Mouse (Mus musculus): ENCODE results near the gene Soga3. TPM values are rescaled to one million over a fixed set of nuclear protein-coding genes. Genes with fewer than 3 reads are reported as not detected.

The Soga3 gene
- not detected in 2 replicates for polyA plus RNA-seq (2012; ENCODE audit: insufficient read depth, insufficient read length, low replicate concordance, missing spikeins)

GRCm38 (mm10) chr10:29143566-29144335, at the start of gene Soga3:
TSS of gene Soga3 (plus strand) at chr10:29143839.
- no peak for TF ChIP-seq CTCF (IDR thresholded peaks at IDR 0.05; ENCODE audit: insufficient read depth, low read depth, low read length)
- TF ChIP-seq POLR2A (IDR thresholded peaks at IDR 0.05; ENCODE audit: insufficient read depth, low read depth, low read length): 0 out of 2 replicates have a peak, but pooled peaks have one; percentile 11
- under 1% methylated on average over 34 of the region's 34 CpGs for WGBS

GRCm38 (mm10) chr10:29106962-29107361, 36.7 kb upstream of the Soga3 start:
- Histone ChIP-seq H3K27ac (ENCODE audit: insufficient read depth, low read depth, low read length) (no peak overlapping the region), H3K4me3 (ENCODE audit: insufficient read depth, low read depth, low read length) (no peak overlapping the region), H3K4me1 (ENCODE audit: control insufficient read depth, insufficient read depth, low read length) (no peaks in the 10 kb centered on the region)
- TF ChIP-seq CTCF (IDR thresholded peaks at IDR 0.05; ENCODE audit: insufficient read depth, low read depth, low read length) (no peak), POLR2A (IDR thresholded peaks at IDR 0.05; ENCODE audit: insufficient read depth, low read depth, low read length) (no peak)
- WGBS: 15% methylated on average over 4 of the region's 4 CpGs

More at GRCm38 (mm10) chr10:29143566-29144335, at the start of gene Soga3:
- peak within 1 kb of the TSS; percentile 64 for H3K4me3 ChIP-seq (ENCODE audit: insufficient read depth, low read depth, low read length)
- H3K27ac ChIP-seq (ENCODE audit: insufficient read depth, low read depth, low read length): peak within 1 kb of the TSS; percentile 76
- H3K4me1 ChIP-seq (ENCODE audit: control insufficient read depth, insufficient read depth, low read length): no peaks in the 10 kb centered on the region

- Histone ChIP-seq H3K4me3 (ENCODE audit: insufficient read depth, low read depth, low read length) (no peak overlapping the region), H3K27ac (ENCODE audit: insufficient read depth, low read depth, low read length) (no peak overlapping the region), H3K4me1 (ENCODE audit: control insufficient read depth, insufficient read depth, low read length) (no peaks in the 10 kb centered on the region)
- TF ChIP-seq CTCF (IDR thresholded peaks at IDR 0.05; ENCODE audit: insufficient read depth, low read depth, low read length): no peak
- TF ChIP-seq POLR2A (IDR thresholded peaks at IDR 0.05; ENCODE audit: insufficient read depth, low read depth, low read length): no peak
- 45% methylated on average over 7 of the region's 7 CpGs for WGBS
Observed at GRCm38 (mm10) chr10:29142556-29143105, 1.0 kb upstream of the Soga3 start.

- Histone ChIP-seq H3K4me1 (ENCODE audit: control insufficient read depth, insufficient read depth, low read length) (no peaks in the 10 kb centered on the region), H3K27ac (ENCODE audit: insufficient read depth, low read depth, low read length) (no peak overlapping the region), H3K4me3 (ENCODE audit: insufficient read depth, low read depth, low read length) (peak overlapping the region; percentile 22; the same call in 1 of the 2 replicates)
- no peak for TF ChIP-seq POLR2A (IDR thresholded peaks at IDR 0.05; ENCODE audit: insufficient read depth, low read depth, low read length)
- no peak for TF ChIP-seq CTCF (IDR thresholded peaks at IDR 0.05; ENCODE audit: insufficient read depth, low read depth, low read length)
- WGBS: 13% methylated on average over 8 of the region's 12 CpGs
Observed at GRCm38 (mm10) chr10:29144612-29145405, 1.2 kb downstream of the Soga3 start.

GRCm38 (mm10) chr10:29146198-29146857, 2.7 kb downstream of the Soga3 start:
- 1% methylated on average over 22 of the region's 22 CpGs for WGBS
- H3K4me1 ChIP-seq (ENCODE audit: control insufficient read depth, insufficient read depth, low read length): no peaks in the 10 kb centered on the region
- no peak for TF ChIP-seq POLR2A (IDR thresholded peaks at IDR 0.05; ENCODE audit: insufficient read depth, low read depth, low read length)
- TF ChIP-seq CTCF (IDR thresholded peaks at IDR 0.05; ENCODE audit: insufficient read depth, low read depth, low read length): no peak
- H3K27ac ChIP-seq (ENCODE audit: insufficient read depth, low read depth, low read length): peak overlapping the region; percentile 74
- peak overlapping the region; percentile 94 for H3K4me3 ChIP-seq (ENCODE audit: insufficient read depth, low read depth, low read length)

GRCm38 (mm10) chr10:29146858-29147640, 3.4 kb downstream of the Soga3 start:
- Histone ChIP-seq H3K27ac (ENCODE audit: insufficient read depth, low read depth, low read length) (peak overlapping the region; percentile 94), H3K4me1 (ENCODE audit: control insufficient read depth, insufficient read depth, low read length) (no peaks in the 10 kb centered on the region), H3K4me3 (ENCODE audit: insufficient read depth, low read depth, low read length) (peak overlapping the region; percentile 94)
- 1% methylated on average over 65 of the region's 65 CpGs for WGBS
- TF ChIP-seq CTCF (IDR thresholded peaks at IDR 0.05; ENCODE audit: insufficient read depth, low read depth, low read length): no peak
- TF ChIP-seq POLR2A (IDR thresholded peaks at IDR 0.05; ENCODE audit: insufficient read depth, low read depth, low read length): peak; percentile 68

GRCm38 (mm10) chr10:29147641-29147990, 4.0 kb downstream of the Soga3 start:
- Histone ChIP-seq H3K27ac (ENCODE audit: insufficient read depth, low read depth, low read length) (peak overlapping the region; percentile 94), H3K4me1 (ENCODE audit: control insufficient read depth, insufficient read depth, low read length) (no peaks in the 10 kb centered on the region), H3K4me3 (ENCODE audit: insufficient read depth, low read depth, low read length) (peak overlapping the region; percentile 94)
- under 1% methylated on average over 12 of the region's 12 CpGs for WGBS
- TF ChIP-seq CTCF (IDR thresholded peaks at IDR 0.05; ENCODE audit: insufficient read depth, low read depth, low read length) (no peak), POLR2A (IDR thresholded peaks at IDR 0.05; ENCODE audit: insufficient read depth, low read depth, low read length) (no peak)

- WGBS: under 1% methylated on average over 21 of the region's 21 CpGs
- H3K27ac ChIP-seq (ENCODE audit: insufficient read depth, low read depth, low read length): peak overlapping the region; percentile 94
- peak overlapping the region; percentile 94 for H3K4me3 ChIP-seq (ENCODE audit: insufficient read depth, low read depth, low read length)
- no peaks in the 10 kb centered on the region for H3K4me1 ChIP-seq (ENCODE audit: control insufficient read depth, insufficient read depth, low read length)
- TF ChIP-seq CTCF (IDR thresholded peaks at IDR 0.05; ENCODE audit: insufficient read depth, low read depth, low read length) (no peak), POLR2A (IDR thresholded peaks at IDR 0.05; ENCODE audit: insufficient read depth, low read depth, low read length) (peak; percentile 32; the same call in 1 of the 2 replicates)
Observed at GRCm38 (mm10) chr10:29148076-29148475, 4.4 kb downstream of the Soga3 start.
